Mouse (Mus musculus) midbrain, postnatal 0 days (tissue): Measurements from ENCODE around the gene Fmc1. TPM values are rescaled to one million over a fixed set of nuclear protein-coding genes. Genes with fewer than 3 reads are reported as not detected.

Source experiments
- ATAC-seq: fragments of 200-750 bp; cut with Nextera tagmentation; 2 replicates; pipeline ENCODE4 v1.8.0; 2017; ENCODE audit warnings: moderate number of reproducible peaks, mild to moderate bottlenecking, moderate TSS enrichment, moderate library complexity; ENCODE audit not compliant: low FRiP score
- DNase-seq: peaks from one replicate; pipeline ENCODE4 v3.0.0-alpha.2; 2015; ENCODE audit warnings: low spot score
- H3K27ac ChIP-seq: fragments of 300-500 bp; sonication (generic); 2 replicates; pipeline ENCODE4 v1.5.1; 2014; ENCODE audit warnings: low read depth, mild to moderate bottlenecking, low read length, mixed read lengths
- H3K27me3 ChIP-seq: fragments of 300-500 bp; sonication (generic); 2 replicates; pipeline ENCODE4 v1.6.1; 2014; ENCODE audit warnings: low read length, control low read depth, mixed read lengths; ENCODE audit not compliant: insufficient read depth
- H3K36me3 ChIP-seq: fragments of 300-500 bp; sonication (generic); 2 replicates; pipeline ENCODE4 v1.6.1; 2014; ENCODE audit warnings: low read length, control low read depth, mixed read lengths; ENCODE audit not compliant: insufficient read depth
- H3K4me1 ChIP-seq: fragments of 300-500 bp; sonication (generic); 2 replicates; pipeline ENCODE4 v1.6.1; 2014; ENCODE audit warnings: mild to moderate bottlenecking, control low read depth, antibody characterized with exemption, low read length, mixed read lengths; ENCODE audit not compliant: insufficient read depth
- H3K4me2 ChIP-seq: fragments of 300-500 bp; sonication (generic); 2 replicates; pipeline ENCODE4 v1.6.1; 2014; ENCODE audit warnings: low read depth, mild to moderate bottlenecking, low read length, mixed read lengths; ENCODE audit not compliant: poor library complexity, severe bottlenecking
- H3K4me3 ChIP-seq: fragments of 300-500 bp; sonication (generic); 2 replicates; pipeline ENCODE4 v1.5.1; 2014; ENCODE audit warnings: low read depth, mild to moderate bottlenecking, low read length, moderate library complexity
- H3K9ac ChIP-seq: fragments of 300-500 bp; sonication (generic); replicated peaks from 2 replicates; pipeline ENCODE4 v1.6.1; 2014; ENCODE audit warnings: mild to moderate bottlenecking, low read length, moderate library complexity, mixed read lengths; ENCODE audit not compliant: poor library complexity, severe bottlenecking
- H3K9me3 ChIP-seq: fragments of 300-500 bp; sonication (generic); 2 replicates; pipeline ENCODE4 v1.6.1; 2016; ENCODE audit warnings: low read length, control low read depth
- CTCF ChIP-seq: IDR thresholded peaks from 2 replicates; pipeline ENCODE4 v1.5.1; 2016; ENCODE audit warnings: antibody characterized with exemption, mild to moderate bottlenecking
- WGBS: fragments of 180-500 bp; shearing (Covaris S2); extraction: QIAGEN DNeasy Blood & Tissue Kit; methylation state at CpG from one replicate; pipeline ENCODE4 v1.1.7; 2014; 5-methylcytosine and 5-hydroxymethylcytosine counted together
- polyA plus RNA-seq: library from polyadenylated mRNA; unstranded; fragments of >200 nt; fragmentation: Nextera tagmentation; extraction: Ambion mirVana; gene quantifications from 2 replicates; pipeline ENCODE4 v1.2.1, GENCODE M21; 2015
- total RNA-seq: library from RNA; depleted of rRNA; stranded (reverse); fragments of >200 nt; gene quantifications from 2 replicates; pipeline ENCODE4 v1.2.3, GENCODE M21; 2014; rRNA removed

Gene Fmc1
- 48.3 and 48.4 TPM in 2 replicates for total RNA-seq
- polyA plus RNA-seq: 226 and 228 TPM in 2 replicates

GRCm38 (mm10) chr6:38533428-38534405 lies at the start of gene Fmc1:
Gene Fmc1 (plus strand): TSS chr6:38533502.
- H3K9ac ChIP-seq: peak within 1 kb of the TSS; percentile 79
- H3K27ac ChIP-seq: peak within 1 kb of the TSS; percentile 95
- H3K4me1 ChIP-seq: no peaks in the 10 kb centered on the region
- peak within 1 kb of the TSS; percentile 73 for H3K4me2 ChIP-seq
- ATAC-seq (peak; percentile 90), DNase-seq (peak; percentile 100)
- H3K36me3 ChIP-seq: no peaks in the 10 kb centered on the region
- 5% methylated on average over 41 of the region's 41 CpGs for WGBS
- peak within 1 kb of the TSS; percentile 66 for H3K4me3 ChIP-seq
- peak; percentile 69 for TF ChIP-seq CTCF
- H3K9me3 ChIP-seq: no peaks in the 10 kb centered on the region
- H3K27me3 ChIP-seq: no peaks in the 10 kb centered on the region

DNA sequence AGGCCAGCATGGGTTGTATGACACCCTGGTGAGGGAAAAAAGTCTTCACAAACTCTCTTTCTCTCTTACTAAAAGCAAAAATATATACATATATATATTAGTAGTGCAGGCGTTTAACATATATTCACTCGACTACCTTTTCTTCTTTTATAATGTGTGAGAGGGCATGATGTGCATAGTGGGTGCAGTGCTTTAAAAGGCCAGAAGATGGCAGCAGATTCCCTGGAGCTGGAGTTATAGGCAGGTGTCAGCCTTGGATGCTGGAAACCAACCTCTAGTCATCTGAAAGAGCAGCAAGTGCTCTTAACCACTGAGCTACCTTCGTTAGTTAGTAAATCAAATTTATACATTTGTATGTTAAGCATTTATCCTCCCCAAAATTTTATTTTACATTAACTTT lies 40.8 kb upstream of the Fmc1 start:
- TF ChIP-seq CTCF: peak; percentile 76
- H3K36me3 ChIP-seq: peaks cover 24% of the 10 kb centered on the region

DNA sequence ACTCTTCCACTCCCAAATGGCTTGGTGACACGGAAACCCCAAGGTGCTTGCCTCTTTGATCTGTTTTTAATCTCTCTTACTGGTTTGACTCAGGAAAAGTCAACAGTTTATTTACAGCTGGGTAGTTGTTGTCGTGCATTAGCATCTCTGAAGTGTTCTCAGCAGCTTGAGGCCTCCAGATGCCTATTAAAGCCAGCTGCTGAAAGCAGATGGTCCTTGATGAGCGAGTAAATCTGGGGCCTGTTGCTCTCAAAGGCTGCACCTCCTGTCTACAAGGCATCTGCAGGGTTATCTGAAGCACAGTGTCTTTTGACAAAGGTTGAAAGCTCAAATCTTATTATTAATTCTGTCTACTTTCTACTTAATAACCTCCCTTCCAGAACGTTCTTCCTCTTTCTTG lies 37.7 kb upstream of the Fmc1 start:
- Histone ChIP-seq H3K4me2 (no peak overlapping the region), H3K27ac (no peak overlapping the region), H3K36me3 (peaks cover 23% of the 10 kb centered on the region), H3K4me1 (no peaks in the 10 kb centered on the region), H3K4me3 (no peak overlapping the region), H3K27me3 (no peaks in the 10 kb centered on the region), H3K9me3 (no peaks in the 10 kb centered on the region), H3K9ac (no peak overlapping the region)
- no peak for TF ChIP-seq CTCF
- ATAC-seq: no peak
- peak; percentile 9 for DNase-seq
- WGBS: 66% methylated on average over 4 of the region's 4 CpGs

More for the DNA sequence above, 40.8 kb upstream of the Fmc1 start:
- WGBS: 85% methylated on average over 3 of the region's 3 CpGs
- DNase-seq: peak; percentile 36
- H3K4me1 ChIP-seq: no peaks in the 10 kb centered on the region
- ATAC-seq: no peak
- no peak overlapping the region for H3K4me2 ChIP-seq
- no peaks in the 10 kb centered on the region for H3K27me3 ChIP-seq
- H3K9ac ChIP-seq: no peak overlapping the region
- no peak overlapping the region for H3K27ac ChIP-seq
- no peaks in the 10 kb centered on the region for H3K9me3 ChIP-seq
- no peak overlapping the region for H3K4me3 ChIP-seq

- Histone ChIP-seq H3K4me1 (no peaks in the 10 kb centered on the region), H3K27me3 (no peaks in the 10 kb centered on the region), H3K27ac (no peak overlapping the region), H3K4me2 (no peak overlapping the region), H3K9me3 (no peaks in the 10 kb centered on the region), H3K4me3 (no peak overlapping the region), H3K9ac (no peak overlapping the region), H3K36me3 (peaks cover 4% of the 10 kb centered on the region; the same call in 1 of the 2 replicates)
- no peak for ATAC-seq
- 97% methylated on average over 1 of the region's 1 CpGs for WGBS
- no peak for DNase-seq
- TF ChIP-seq CTCF: peak; percentile 20; the same call in 1 of the 2 replicates
Observed at GRCm38 (mm10) chr6:38512096-38512495, 21.2 kb upstream of the Fmc1 start.

DNA sequence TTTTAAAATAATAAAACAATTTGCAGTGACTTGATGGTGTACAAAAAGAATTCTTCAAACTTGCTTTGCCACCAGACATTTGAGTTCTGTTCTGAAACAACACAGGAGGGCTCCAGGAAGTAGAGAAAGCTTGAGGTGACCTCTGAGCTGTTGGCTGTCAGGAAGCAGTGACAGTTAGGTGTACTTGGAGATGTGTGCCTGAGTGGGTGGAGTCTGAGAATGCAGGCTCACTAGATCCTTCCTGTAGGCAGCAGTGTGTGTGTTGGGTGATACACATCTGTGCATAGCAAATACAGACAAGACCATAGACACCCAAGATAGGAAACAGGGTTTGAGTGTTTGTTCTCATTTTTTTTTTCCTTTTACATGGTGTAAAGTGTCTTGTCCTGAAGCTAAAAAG lies 20.5 kb upstream of the Fmc1 start:
- Histone ChIP-seq H3K36me3 (no peaks in the 10 kb centered on the region; the same call in 1 of the 2 replicates), H3K9ac (no peak overlapping the region), H3K4me3 (no peak overlapping the region), H3K4me1 (no peaks in the 10 kb centered on the region), H3K9me3 (no peaks in the 10 kb centered on the region), H3K4me2 (no peak overlapping the region), H3K27ac (no peak overlapping the region), H3K27me3 (no peaks in the 10 kb centered on the region)
- DNase-seq (no peak), ATAC-seq (no peak)
- TF ChIP-seq CTCF: no peak

GRCm38 (mm10) chr6:38515201-38515600 lies 18.1 kb upstream of the Fmc1 start:
- WGBS: 86% methylated on average over 4 of the region's 4 CpGs
- H3K4me3 ChIP-seq: no peak overlapping the region
- no peak for TF ChIP-seq CTCF
- no peaks in the 10 kb centered on the region for H3K27me3 ChIP-seq
- H3K27ac ChIP-seq: no peak overlapping the region
- H3K9ac ChIP-seq: no peak overlapping the region
- no peaks in the 10 kb centered on the region for H3K4me1 ChIP-seq
- ATAC-seq (no peak), DNase-seq (no peak)
- no peak overlapping the region for H3K4me2 ChIP-seq
- H3K9me3 ChIP-seq: no peaks in the 10 kb centered on the region
- H3K36me3 ChIP-seq: no peaks in the 10 kb centered on the region; the same call in 1 of the 2 replicates
